Mouse (Mus musculus) CD4-positive, CD25-positive, alpha-beta regulatory T cell, adult 4 months (primary cell): ENCODE measurements around the gene Nanog. TPM values are rescaled to one million over a fixed set of nuclear protein-coding genes. Genes with fewer than 3 reads are reported as not detected.
A peak's percentile ranks its signal among the peaks of the same experiment; 100 is the strongest.
"Not testable (repeated sequence)": the region's sequence is repeated elsewhere in the genome, so short reads cannot be mapped to it uniquely, and the experiment has no call there.

Experiments used
- ATAC-seq: one replicate; pipeline ENCODE4 v1.8.0; 2017
- polyA plus RNA-seq, 2 experiments: library from polyadenylated mRNA; unstranded; fragments of 100-300 nt; shearing (Covaris generic); gene quantifications; one replicate each; pipeline ENCODE4 v1.2.1; 2017

Gene Nanog
- polyA plus RNA-seq, result under 1 TPM in 1 of 2 experiments, not detected in 1; 0.22 TPM

DNA sequence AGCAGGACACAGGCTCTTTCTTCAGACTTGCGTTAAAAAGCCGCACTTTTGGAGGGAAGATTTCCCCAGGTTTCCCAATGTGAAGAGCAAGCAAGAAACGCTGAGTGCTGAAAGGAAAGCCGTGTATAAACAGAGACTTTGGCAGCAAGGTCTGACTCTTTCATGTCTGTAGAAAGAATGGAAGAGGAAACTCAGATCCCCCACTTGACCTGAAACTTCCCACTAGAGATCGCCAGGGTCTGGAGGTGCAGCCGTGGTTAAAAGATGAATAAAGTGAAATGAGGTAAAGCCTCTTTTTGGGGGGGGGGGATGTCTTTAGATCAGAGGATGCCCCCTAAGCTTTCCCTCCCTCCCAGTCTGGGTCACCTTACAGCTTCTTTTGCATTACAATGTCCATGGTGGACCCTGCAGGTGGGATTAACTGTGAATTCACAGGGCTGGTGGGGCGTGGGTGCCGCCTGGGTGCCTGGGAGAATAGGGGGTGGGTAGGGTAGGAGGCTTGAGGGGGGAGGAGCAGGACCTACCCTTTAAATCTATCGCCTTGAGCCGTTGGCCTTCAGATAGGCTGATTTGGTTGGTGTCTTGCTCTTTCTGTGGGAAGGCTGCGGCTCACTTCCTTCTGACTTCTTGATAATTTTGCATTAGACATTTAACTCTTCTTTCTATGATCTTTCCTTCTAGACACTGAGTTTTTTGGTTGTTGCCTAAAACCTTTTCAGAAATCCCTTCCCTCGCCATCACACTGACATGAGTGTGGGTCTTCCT is at the start of gene Nanog:
Gene Nanog, plus strand, starts transcription at position 454 of the 765 bp plus-strand sequence.
- no peak for ATAC-seq

DNA sequence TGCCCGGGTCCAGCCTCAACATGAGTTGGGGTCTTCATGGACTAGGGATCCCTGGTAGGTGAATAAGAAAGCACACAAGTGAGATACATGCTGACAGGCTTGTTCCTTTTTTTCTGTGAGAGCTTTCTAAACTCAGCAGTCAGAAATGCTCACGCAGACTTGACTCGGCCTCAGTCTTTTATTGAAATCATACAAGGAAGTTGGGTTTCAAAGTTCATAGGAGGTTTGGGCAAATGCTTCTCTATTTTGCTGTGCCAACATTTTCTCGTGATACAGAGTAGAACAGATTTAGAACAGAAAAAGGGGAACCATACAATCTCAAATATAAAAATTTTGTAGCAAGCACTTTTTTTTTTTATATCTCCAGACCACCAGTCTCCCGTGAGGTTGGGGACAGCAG is 49.7 kb upstream of the Nanog start:
- ATAC-seq, result no peak

DNA sequence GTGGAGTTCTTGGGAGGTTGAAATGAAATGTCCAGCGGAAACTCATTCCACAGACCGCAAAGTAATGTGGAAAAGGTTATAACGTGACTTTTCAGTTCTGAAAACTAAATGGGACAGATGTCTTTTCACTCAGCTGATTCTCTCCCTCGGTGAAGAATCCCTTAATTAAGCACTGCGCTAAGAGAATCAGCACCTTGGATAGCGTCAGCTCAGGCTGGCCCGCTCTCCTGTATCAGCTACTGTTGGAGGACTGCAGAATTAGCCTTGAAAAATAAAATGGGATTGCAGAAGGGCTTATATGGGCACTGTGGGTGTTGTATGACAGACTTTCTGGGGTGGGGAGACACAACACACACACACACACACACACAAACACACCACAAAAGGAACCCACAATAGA is 47.7 kb upstream of the Nanog start:
- ATAC-seq, result no peak

DNA sequence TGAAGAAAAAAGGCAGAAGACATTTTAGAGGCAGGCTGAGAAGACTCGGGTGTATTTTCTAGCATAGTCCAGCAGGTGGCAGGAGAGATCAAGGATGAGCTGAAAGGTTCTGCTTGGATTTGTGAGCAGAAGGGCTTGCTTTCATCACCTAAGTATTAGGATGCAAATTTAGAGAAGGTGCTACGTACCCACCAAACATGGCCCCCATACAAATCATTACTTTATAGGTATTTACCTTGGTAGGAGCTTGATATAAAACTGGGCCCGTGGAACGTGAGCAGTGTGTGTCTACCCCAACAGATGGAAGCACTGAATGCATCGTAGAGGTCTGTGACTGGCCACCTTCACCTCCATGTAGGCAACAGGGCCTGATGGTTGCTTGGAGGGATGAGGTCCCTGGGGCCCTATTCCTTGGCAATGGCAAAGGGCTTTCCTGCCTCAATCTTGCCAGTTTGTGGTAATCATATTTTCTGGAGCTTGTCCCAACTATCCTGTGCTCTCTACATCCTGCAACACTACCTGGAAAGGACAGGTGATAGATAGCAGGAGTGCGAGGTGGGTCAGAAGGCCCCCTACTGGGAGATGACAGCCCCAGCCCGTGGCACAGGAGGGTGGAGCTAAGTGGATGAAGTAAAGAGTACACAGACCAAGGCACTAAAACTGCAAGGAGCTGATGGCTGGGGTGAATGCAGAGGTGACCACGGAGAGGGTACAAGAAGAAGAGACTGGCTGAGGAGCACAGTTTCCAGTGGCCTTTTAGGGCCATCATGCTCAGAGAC is 46.5 kb upstream of the Nanog start:
- ATAC-seq, result peak; percentile 86

- ATAC-seq, result no peak
Measured at GRCm38 (mm10) chr6:122662551-122663264, 44.6 kb upstream of the Nanog start.

DNA sequence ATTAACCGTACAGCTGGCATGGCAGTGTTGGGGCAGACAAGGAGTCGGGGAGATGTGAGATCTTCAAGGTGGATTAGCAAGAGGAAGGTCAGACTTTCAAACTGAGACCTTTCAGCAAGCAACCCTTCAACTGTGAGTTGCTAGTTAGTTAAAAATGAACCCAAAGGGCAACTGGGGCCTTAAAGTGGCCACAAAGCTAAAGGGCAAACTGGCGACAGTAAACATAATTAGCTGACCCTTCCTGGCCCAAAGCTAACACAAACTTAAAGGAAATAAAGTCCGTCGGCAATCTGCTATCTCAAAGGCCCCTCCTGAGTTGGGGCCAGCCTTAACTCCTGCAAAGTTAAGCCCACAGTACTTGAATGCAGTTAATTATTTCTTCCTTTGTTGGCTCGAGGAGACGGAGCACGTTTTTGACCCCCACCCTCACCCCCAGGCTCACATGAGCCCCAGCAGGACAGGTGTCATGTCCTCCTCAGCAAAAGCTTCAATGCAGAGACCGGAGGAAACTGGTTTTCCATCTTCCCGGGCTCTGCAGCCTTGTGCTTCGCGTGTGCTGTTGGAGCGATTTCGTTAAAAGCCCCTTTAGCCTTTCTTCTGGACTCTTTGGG is 43.6 kb upstream of the Nanog start:
- no peak for ATAC-seq

- no peak for ATAC-seq
Measured at GRCm38 (mm10) chr6:122665866-122666265, 41.4 kb upstream of the Nanog start.

DNA sequence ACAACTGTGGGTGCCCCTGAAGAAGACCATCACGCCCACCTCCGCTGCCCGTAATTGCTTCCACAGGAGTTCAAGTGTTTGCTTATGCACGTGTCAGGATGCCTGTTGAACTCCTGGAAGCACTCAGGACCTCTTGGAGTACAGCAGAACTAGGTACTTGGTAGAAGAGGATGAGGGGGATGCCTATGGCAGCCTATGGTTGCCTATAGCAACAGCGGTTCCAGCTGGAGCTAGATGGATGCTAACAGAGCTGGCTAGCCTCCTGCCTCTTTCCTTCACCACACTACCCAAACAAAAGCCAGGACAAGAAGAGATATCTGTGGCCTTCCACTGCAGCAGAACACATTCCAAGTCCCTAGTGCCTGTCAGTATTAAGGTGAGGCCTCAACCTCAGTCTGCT is 39.6 kb upstream of the Nanog start:
- ATAC-seq, result no peak

- no peak for ATAC-seq
Measured at GRCm38 (mm10) chr6:122668823-122669222, 38.5 kb upstream of the Nanog start.

GRCm38 (mm10) chr6:122669406-122670200 is 37.7 kb upstream of the Nanog start:
- ATAC-seq, result peak; percentile 98

DNA sequence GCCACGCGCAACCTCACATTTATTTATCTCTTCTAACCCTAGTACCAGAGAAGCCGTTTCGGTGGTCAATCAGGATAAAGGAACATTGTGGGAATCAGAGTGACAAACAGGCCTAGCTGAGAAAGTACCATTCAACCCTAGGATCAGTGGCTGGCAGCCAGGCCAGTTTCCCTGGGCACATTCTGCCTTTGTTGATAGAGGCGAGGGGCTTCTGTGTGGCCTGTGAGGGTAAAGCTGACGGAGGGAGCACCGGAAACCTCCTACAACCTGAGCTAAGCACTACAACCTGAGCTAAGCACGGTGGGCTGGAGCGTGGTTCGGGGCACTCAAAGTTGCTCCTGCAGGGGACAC is 37.1 kb upstream of the Nanog start:
- no peak for ATAC-seq

GRCm38 (mm10) chr6:122670841-122671240 is 36.4 kb upstream of the Nanog start:
- ATAC-seq, result no peak

DNA sequence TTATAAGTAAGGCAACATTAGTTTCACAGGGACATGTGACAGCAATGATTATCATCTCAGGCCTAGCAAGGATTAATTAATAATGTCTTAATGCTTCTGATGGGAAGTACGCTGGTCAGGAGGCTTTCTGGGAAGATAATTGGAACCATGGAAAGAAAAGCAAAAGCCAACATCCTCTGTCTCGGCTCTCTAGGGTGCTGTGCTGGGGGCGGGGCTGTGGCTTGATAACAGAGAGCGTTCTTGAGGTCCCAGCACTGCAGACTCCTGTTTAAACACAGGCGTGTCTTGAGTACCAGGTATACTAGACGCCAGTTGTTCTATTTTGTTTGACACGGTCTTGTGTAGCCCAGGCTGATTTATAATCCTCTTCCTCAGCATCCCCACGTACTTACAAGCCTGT is 34.5 kb upstream of the Nanog start:
- no peak for ATAC-seq

DNA sequence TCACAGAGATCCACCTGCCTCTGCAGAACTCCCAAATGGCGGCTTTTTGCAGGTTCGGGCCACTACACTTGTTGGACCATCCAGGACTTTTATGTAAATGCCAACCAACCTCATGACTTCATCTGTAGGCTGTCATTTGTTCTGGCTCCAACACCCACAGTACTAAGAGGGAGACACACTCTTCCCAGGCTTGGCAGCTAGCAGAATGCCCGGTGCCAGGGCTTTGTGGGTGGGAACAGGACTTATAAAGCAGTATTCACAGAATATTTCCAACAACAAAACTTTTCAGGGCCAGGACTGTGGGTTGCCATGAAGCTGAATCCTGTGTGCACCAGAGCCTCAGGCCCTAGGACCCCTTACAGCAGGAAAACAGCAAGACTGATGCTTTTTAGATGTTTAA is 24.6 kb upstream of the Nanog start:
- no peak for ATAC-seq

GRCm38 (mm10) chr6:122686709-122687108 is 20.6 kb upstream of the Nanog start:
- ATAC-seq, result no peak

GRCm38 (mm10) chr6:122689411-122690055 is 17.8 kb upstream of the Nanog start:
- ATAC-seq, result no peak

DNA sequence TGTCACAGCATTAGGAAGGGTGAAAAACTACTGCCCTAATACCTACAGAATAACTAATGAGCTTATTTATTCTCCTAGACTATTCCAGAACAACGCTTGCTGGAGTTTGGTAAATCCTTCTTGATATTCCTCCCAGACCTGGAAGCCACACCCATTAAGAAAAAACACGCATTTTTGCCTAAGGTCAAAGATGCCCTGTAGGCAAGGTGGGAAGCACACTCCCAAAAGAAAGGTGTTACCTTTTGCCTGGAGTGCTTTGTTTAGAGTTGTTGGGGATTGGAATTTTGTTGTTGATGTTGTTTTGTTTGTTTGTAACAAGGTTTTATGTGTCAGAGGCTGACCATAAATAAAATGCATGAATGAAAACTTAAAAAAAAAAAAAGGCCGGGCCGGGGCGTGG is 17.2 kb upstream of the Nanog start:
- no peak for ATAC-seq

DNA sequence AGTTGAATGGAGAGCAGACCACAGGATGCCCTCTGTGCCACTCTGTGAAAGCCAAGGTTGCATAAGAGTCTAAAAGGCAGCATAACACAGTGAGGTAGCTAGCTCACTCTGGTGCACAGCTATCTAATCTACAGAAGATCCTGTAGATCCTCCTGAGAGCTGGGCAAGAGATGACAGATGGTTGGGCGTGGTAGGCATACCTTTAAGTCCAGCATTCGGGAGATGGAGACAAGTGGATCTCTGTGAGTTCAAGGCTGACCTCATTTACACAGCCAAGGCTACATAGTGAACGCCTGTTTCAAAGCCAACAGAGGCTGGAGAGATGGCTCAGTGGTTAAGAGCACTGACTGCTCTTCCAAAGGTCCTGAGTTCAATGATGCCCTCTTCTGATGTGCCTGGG is 11.9 kb upstream of the Nanog start:
- no peak for ATAC-seq

GRCm38 (mm10) chr6:122699628-122700027 is 7.7 kb upstream of the Nanog start:
- ATAC-seq, result not testable (repeated sequence)

- ATAC-seq, result no peak
Measured at GRCm38 (mm10) chr6:122701816-122702215, 5.5 kb upstream of the Nanog start.

GRCm38 (mm10) chr6:122702480-122703124 is 4.7 kb upstream of the Nanog start:
- no peak for ATAC-seq
